31 mouse cellular contexts compared by ENCODE assay signal in the genomic region with DNA sequence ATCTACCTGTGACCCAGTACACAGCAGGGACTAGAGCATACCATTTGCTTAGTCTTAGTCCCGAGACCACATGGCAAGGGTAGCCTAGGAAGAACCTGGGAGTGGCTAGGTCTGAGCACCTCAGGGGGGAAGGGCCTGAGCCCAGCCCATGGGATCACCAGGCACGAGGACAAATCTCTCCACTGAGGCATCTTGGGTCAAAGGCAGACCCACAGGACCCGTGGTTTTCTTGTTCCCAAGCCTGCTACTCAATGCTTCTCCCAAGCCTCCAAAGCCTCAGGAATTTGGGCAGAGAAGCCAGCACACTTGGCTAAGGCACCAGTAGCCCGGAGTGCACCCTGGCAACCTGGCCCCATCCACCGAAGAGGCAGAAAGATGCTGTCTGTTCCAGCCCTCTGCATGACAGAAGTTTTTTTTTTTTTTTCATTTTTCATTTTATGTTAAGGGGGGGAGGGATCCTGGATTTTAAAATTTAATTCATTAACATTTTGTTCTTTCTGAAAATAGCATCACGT. TPM values are rescaled to one million over a fixed set of nuclear protein-coding genes. Genes with fewer than 3 reads are reported as not detected.
DNase-seq lines count a peak whose midpoint lies in the region; ATAC-seq and TF ChIP-seq lines count a peak whose summit lies in the region.
"Had no signal": no experiment of that assay in that cellular context is flagged by ENCODE, and none has a peak within 500 bp of the region (broad histone marks: within the 10 kb centered on the region; RNA-seq: fewer than 3 reads in every experiment).

No protein-coding gene starts in this region.

- ATAC-seq in forebrain, postnatal 0 days: 0 out of 2 replicates have a peak, but pooled peaks have one; percentile 32
- ATAC-seq in forebrain, embryonic 15.5 days (replicated peaks): no peak
- ATAC-seq: CD4-positive, CD25-positive, alpha-beta regulatory T cell, adult 4 months; forebrain, embryonic 16.5 days; inflammation-experienced regulatory T-cells, adult 6 months; midbrain, embryonic 15.5 days had no signal

- H3K9me3 ChIP-seq in forebrain, postnatal 0 days (ENCODE audit: low read length): no peaks in the 10 kb centered on the region
- no peaks in the 10 kb centered on the region for H3K9me3 ChIP-seq in forebrain, embryonic 15.5 days
- no peaks in the 10 kb centered on the region for H3K9me3 ChIP-seq in embryonic facial prominence, embryonic 10.5 days
- H3K9me3 ChIP-seq: forebrain, embryonic 10.5 days; heart, embryonic 12.5 days; hindbrain, embryonic 13.5 days; limb, embryonic 12.5 days; liver, embryonic 15.5 days; midbrain, embryonic 10.5 days; midbrain, embryonic 15.5 days had no signal

- no peak for TF ChIP-seq CTCF in cerebellum, adult 2 months (IDR thresholded peaks at IDR 0.05; ENCODE audit: borderline replicate concordance, insufficient read depth, low read depth, low read length)
- no peak for TF ChIP-seq CTCF in forebrain, postnatal 0 days (IDR thresholded peaks at IDR 0.05; ENCODE audit: low read depth)

- no peak overlapping the region for H3K4me3 ChIP-seq in cerebellum, adult 2 months (replicated peaks; ENCODE audit: insufficient read depth, low read depth, low read length)
- no peak overlapping the region for H3K4me3 ChIP-seq in forebrain, postnatal 0 days (ENCODE audit: low read depth, low read length)
- H3K4me3 ChIP-seq in forebrain, embryonic 15.5 days: no peak overlapping the region
- no peak overlapping the region for H3K4me3 ChIP-seq in embryonic facial prominence, embryonic 10.5 days
- H3K4me3 ChIP-seq: forebrain, embryonic 10.5 days; heart, embryonic 12.5 days; hindbrain, embryonic 13.5 days; left cerebral cortex, adult 2 months; limb, embryonic 12.5 days; liver, embryonic 15.5 days; midbrain, embryonic 10.5 days; midbrain, embryonic 15.5 days had no signal

- no peak overlapping the region for H3K27ac ChIP-seq in cerebellum, adult 2 months (ENCODE audit: insufficient read depth, low read length)
- no peak overlapping the region for H3K27ac ChIP-seq in forebrain, postnatal 0 days (ENCODE audit: low read depth, low read length)
- H3K27ac ChIP-seq in forebrain, embryonic 15.5 days (replicated peaks): no peak overlapping the region
- H3K27ac ChIP-seq in embryonic facial prominence, embryonic 10.5 days (replicated peaks): peak overlapping the region; percentile 30
- H3K27ac ChIP-seq: forebrain, embryonic 10.5 days; hindbrain, embryonic 13.5 days; left cerebral cortex, adult 2 months; limb, embryonic 12.5 days; liver, embryonic 15.5 days; midbrain, embryonic 10.5 days; midbrain, embryonic 15.5 days had no signal

- no peak for TF ChIP-seq POLR2A in cerebellum, adult 2 months (IDR thresholded peaks at IDR 0.05; ENCODE audit: borderline replicate concordance, insufficient read depth, low read length)

- no peaks in the 10 kb centered on the region for H3K36me3 ChIP-seq in forebrain, postnatal 0 days (ENCODE audit: insufficient read depth)
- no peaks in the 10 kb centered on the region for H3K36me3 ChIP-seq in forebrain, embryonic 15.5 days
- H3K36me3 ChIP-seq in embryonic facial prominence, embryonic 10.5 days (replicated peaks): no peaks in the 10 kb centered on the region
- H3K36me3 ChIP-seq: forebrain, embryonic 10.5 days; heart, embryonic 12.5 days; hindbrain, embryonic 13.5 days; limb, embryonic 12.5 days; liver, embryonic 15.5 days; midbrain, embryonic 10.5 days; midbrain, embryonic 15.5 days had no signal

- no peaks in the 10 kb centered on the region; the same call in 1 of the 2 replicates for H3K27me3 ChIP-seq in cerebellum, adult 2 months (ENCODE audit: control insufficient read depth, insufficient read depth, low read length)
- peaks cover 25% of the 10 kb centered on the region for H3K27me3 ChIP-seq in forebrain, postnatal 0 days (ENCODE audit: insufficient read depth, low read length)
- H3K27me3 ChIP-seq in forebrain, embryonic 15.5 days: peaks cover 30% of the 10 kb centered on the region
- peaks cover 49% of the 10 kb centered on the region for H3K27me3 ChIP-seq in embryonic facial prominence, embryonic 10.5 days (replicated peaks; ENCODE audit: low read depth, poor library complexity, severe bottlenecking)

- 21% methylated on average over 6 of the region's 6 CpGs for WGBS in cerebellum, adult 2 months
- 72% methylated on average over 6 of the region's 6 CpGs for WGBS in forebrain, postnatal 0 days
- 66% methylated on average over 6 of the region's 6 CpGs for WGBS in forebrain, embryonic 15.5 days
- 63% methylated on average over 6 of the region's 6 CpGs for WGBS in embryonic facial prominence, embryonic 10.5 days

- H3K9ac ChIP-seq in forebrain, postnatal 0 days: no peak overlapping the region
- no peak overlapping the region for H3K9ac ChIP-seq in forebrain, embryonic 15.5 days (replicated peaks)
- H3K9ac ChIP-seq: heart, embryonic 12.5 days; hindbrain, embryonic 13.5 days; limb, embryonic 12.5 days; liver, embryonic 15.5 days; lung, embryonic 14.5 days; midbrain, embryonic 15.5 days had no signal

- no peak overlapping the region for H3K4me2 ChIP-seq in forebrain, postnatal 0 days (ENCODE audit: low read depth)
- no peak overlapping the region for H3K4me2 ChIP-seq in forebrain, embryonic 15.5 days (replicated peaks)
- H3K4me2 ChIP-seq: heart, embryonic 12.5 days; hindbrain, embryonic 13.5 days; limb, embryonic 12.5 days; liver, embryonic 15.5 days; lung, embryonic 14.5 days; midbrain, embryonic 15.5 days had no signal

- H3K4me1 ChIP-seq in cerebellum, adult 2 months (ENCODE audit: control insufficient read depth, insufficient read depth, low read length): peaks cover 9% of the 10 kb centered on the region
- H3K4me1 ChIP-seq in forebrain, postnatal 0 days (ENCODE audit: insufficient read depth): no peaks in the 10 kb centered on the region
- H3K4me1 ChIP-seq in forebrain, embryonic 15.5 days: peaks cover 14% of the 10 kb centered on the region
- peaks cover 34% of the 10 kb centered on the region for H3K4me1 ChIP-seq in embryonic facial prominence, embryonic 10.5 days

- DNase-seq in cerebellum, adult 2 months: peak; percentile 38 to 60
- no peak for DNase-seq in cerebellum, postnatal 4 days (ENCODE audit: low spot score in 2 of 2)
- DNase-seq in forebrain, postnatal 0 days: no peak
- DNase-seq in 3134 (ENCODE audit: extremely low read depth, insufficient read length, low spot score): peak; percentile 54
- no peak for DNase-seq in embryonic facial prominence, embryonic 10.5 days (ENCODE audit: low spot score)
- no peak for DNase-seq in right cerebral cortex, postnatal 25 days
- DNase-seq: adrenal gland, adult 2 months; adrenal gland, postnatal 36 days; gastrocnemius, postnatal 14 days; heart, adult 18-20 months; heart, postnatal 4 days; kidney, adult 11 months; kidney, postnatal 14 days; lung, embryonic 14.5 days; spleen, adult 18-20 months; thymus, postnatal 4 days had no signal

RNA-seq across cellular contexts. Expression of a gene that starts 13.3 kb away (rescaled TPM):
- polyA plus RNA-seq in cerebellum, adult 2 months (2012; rRNA removed): 0.05 and 0.08 TPM in 2 replicates
- 0.10 TPM in 1 of 2 replicates, not detected in the other for total RNA-seq in forebrain, postnatal 0 days (2014; rRNA removed)
- polyA plus RNA-seq in forebrain, postnatal 0 days (2015; fragmentation: Nextera tagmentation; extraction: Ambion mirVana): not detected in 2 replicates
- polyA plus RNA-seq in forebrain, embryonic 15.5 days (2015; fragmentation: Nextera tagmentation; extraction: Ambion mirVana): not detected in 2 replicates
- 0.30 TPM in 1 of 2 replicates, not detected in the other for polyA plus RNA-seq in embryonic facial prominence, embryonic 10.5 days (2016; fragmentation: Nextera tagmentation; extraction: Ambion mirVana)
- total RNA-seq: layer of hippocampus, postnatal 14 days; left cerebral cortex, postnatal 25 days had no signal
- polyA plus RNA-seq: forebrain, embryonic 16.5 days; heart, embryonic 12.5 days; hindbrain, embryonic 13.5 days; limb, embryonic 12.5 days; midbrain, embryonic 10.5 days; neural tube, embryonic 11.5 days had no signal

RNA-seq across cellular contexts. Expression of a gene that starts 48.2 kb away (rescaled TPM):
- 23.0 and 24.4 TPM in 2 replicates for polyA plus RNA-seq in cerebellum, adult 2 months (2012; rRNA removed)
- total RNA-seq in forebrain, postnatal 0 days (2014; rRNA removed): 66.9 and 69.4 TPM in 2 replicates
- polyA plus RNA-seq in forebrain, postnatal 0 days (2015; fragmentation: Nextera tagmentation; extraction: Ambion mirVana): 5.5 and 7.9 TPM in 2 replicates
- polyA plus RNA-seq in forebrain, embryonic 15.5 days (2015; fragmentation: Nextera tagmentation; extraction: Ambion mirVana): 8.3 and 9.1 TPM in 2 replicates
- 4.8 and 5.3 TPM in 2 replicates for polyA plus RNA-seq in embryonic facial prominence, embryonic 10.5 days (2016; fragmentation: Nextera tagmentation; extraction: Ambion mirVana)

RNA-seq across cellular contexts. Expression of a gene that starts 52.1 kb away (rescaled TPM):
- polyA plus RNA-seq in cerebellum, adult 2 months (2012; rRNA removed): 9.3 and 9.8 TPM in 2 replicates
- 28.8 and 31.3 TPM in 2 replicates for total RNA-seq in forebrain, postnatal 0 days (2014; rRNA removed)
- polyA plus RNA-seq in forebrain, postnatal 0 days (2015; fragmentation: Nextera tagmentation; extraction: Ambion mirVana): 29.7 and 33.0 TPM in 2 replicates
- polyA plus RNA-seq in forebrain, embryonic 15.5 days (2015; fragmentation: Nextera tagmentation; extraction: Ambion mirVana): 81.3 and 82.0 TPM in 2 replicates
- polyA plus RNA-seq in embryonic facial prominence, embryonic 10.5 days (2016; fragmentation: Nextera tagmentation; extraction: Ambion mirVana): 180 and 183 TPM in 2 replicates

Comparison
In these comparisons a context has a peak if more than half of its experiments do, and no peak if none do; other contexts are left out.
1. DNase-seq: peak in cerebellum, adult 2 months (2 of 2) and 3134 (single experiment); none in cerebellum, postnatal 4 days (0 of 2), forebrain, postnatal 0 days (single experiment), embryonic facial prominence, embryonic 10.5 days (single experiment) and right cerebral cortex, postnatal 25 days (single experiment).